Mouse (Mus musculus) ES-Bruce4 (cell line): ENCODE results near the gene Lrba. TPM values are rescaled to one million over a fixed set of nuclear protein-coding genes. Genes with fewer than 3 reads are reported as not detected.

Experiments
- H3K27ac ChIP-seq: 2 replicates; pipeline ENCODE4 v1.5.1; 2012; ENCODE audit warnings: low read length, inconsistent platforms; ENCODE audit not compliant: insufficient read depth
- H3K27me3 ChIP-seq: 2 replicates; pipeline ENCODE4 v1.6.1; 2012; ENCODE audit warnings: mild to moderate bottlenecking, low read length, inconsistent platforms; ENCODE audit not compliant: control insufficient read depth, poor library complexity, insufficient read depth, severe bottlenecking
- H3K36me3 ChIP-seq: 2 replicates; pipeline ENCODE4 v1.6.1; 2012; ENCODE audit warnings: inconsistent platforms, mild to moderate bottlenecking, low read length, moderate library complexity; ENCODE audit not compliant: control insufficient read depth, poor library complexity, insufficient read depth, severe bottlenecking
- H3K4me1 ChIP-seq: one replicate; pipeline ENCODE4 v1.8.1; 2011; ENCODE audit warnings: low read length; ENCODE audit not compliant: control insufficient read depth, insufficient read depth
- H3K4me3 ChIP-seq: 2 replicates; pipeline ENCODE4 v1.5.1; 2011; ENCODE audit warnings: low read depth, mild to moderate bottlenecking, low read length
- H3K9ac ChIP-seq: 2 replicates; pipeline ENCODE4 v1.6.1; 2012; ENCODE audit warnings: low read depth, mild to moderate bottlenecking, inconsistent platforms; ENCODE audit not compliant: poor library complexity, severe bottlenecking
- H3K9me3 ChIP-seq: replicated peaks from 2 replicates; pipeline ENCODE4 v1.6.1; 2012; ENCODE audit warnings: mild to moderate bottlenecking, low read length, inconsistent platforms; ENCODE audit not compliant: control insufficient read depth, poor library complexity, insufficient read depth, severe bottlenecking
- CTCF ChIP-seq: IDR thresholded peaks from one replicate; pipeline ENCODE4 v1.8.1; 2011; ENCODE audit warnings: low read depth, low read length
- EP300 ChIP-seq: IDR thresholded peaks from 2 replicates; pipeline ENCODE4 v1.6.1; 2011; ENCODE audit warnings: low read depth, low read length; ENCODE audit not compliant: insufficient read depth
- POLR2A ChIP-seq: IDR thresholded peaks from one replicate; pipeline ENCODE4 v1.8.1; 2011; ENCODE audit warnings: low read length; ENCODE audit not compliant: insufficient read depth
- polyA plus RNA-seq: library from polyadenylated mRNA; stranded (reverse); fragments of >200 nt; gene quantifications from 2 replicates; pipeline ENCODE4 v1.2.4, GENCODE M21; 2011; ENCODE audit warnings: low read depth; ENCODE audit not compliant: missing spikeins, insufficient read depth, insufficient read length

Lrba gene
- polyA plus RNA-seq, 1 experiment = 24.5 TPM

GRCm38 (mm10) chr3:86832115-86832514 is 607.6 kb downstream of the Lrba start:
- Histone ChIP-seq H3K27ac (no peak overlapping the region), H3K36me3 (no peaks in the 10 kb centered on the region), H3K4me3 (no peak overlapping the region), H3K9ac (no peak overlapping the region), H3K27me3 (peaks cover 1% of the 10 kb centered on the region; the same call in 1 of the 2 replicates), H3K9me3 (no peaks in the 10 kb centered on the region), H3K4me1 (no peaks in the 10 kb centered on the region)
- TF ChIP-seq CTCF (no peak), POLR2A (no peak), EP300 (no peak)

Other genes with a start within 250 kb of the Lrba start
- gene Prss48, start 222.2 kb upstream of the Lrba start, polyA plus RNA-seq = not detected in 2 replicates
- gene Rps3a1, start 82.0 kb upstream of the Lrba start, polyA plus RNA-seq = 1,696 and 1,750 TPM in 2 replicates